Comparison of ENCODE assay signal across 8 mouse cellular contexts in genomic region chr17:34116736-34117370, GRCm38 (mm10). TPM values are rescaled to one million over a fixed set of nuclear protein-coding genes. Genes with fewer than 3 reads are reported as not detected.
DNase-seq lines count a peak whose midpoint lies in the region; ATAC-seq and TF ChIP-seq lines count a peak whose summit lies in the region.

No protein-coding gene starts in this region.

- no peak overlapping the region for H3K27ac ChIP-seq in left cerebral cortex, adult 2 months
- peak overlapping the region; percentile 69 for H3K27ac ChIP-seq in bone marrow macrophage, adult 2 months (ENCODE audit: insufficient read depth, low read depth, low read length)
- 0 out of 2 replicates have a peak overlapping the region, but pooled peaks have one; percentile 11 for H3K27ac ChIP-seq in heart, postnatal 0 days (ENCODE audit: low read depth)
- no peak overlapping the region for H3K27ac ChIP-seq in midbrain, embryonic 11.5 days (ENCODE audit: low read depth, low read length)

- TF ChIP-seq POLR2A in bone marrow macrophage, adult 2 months (IDR thresholded peaks at IDR 0.05; ENCODE audit: borderline replicate concordance, low read depth, low read length) = no peak

- intact Hi-C loops in left cerebral cortex, adult 2 months (cut with DNase I) = no loop called here
- intact Hi-C loops in left cerebral cortex, postnatal 36 days (cut with DNase I) = no loop called here

- peaks cover 64% of the 10 kb centered on the region for H3K36me3 ChIP-seq in heart, postnatal 0 days (replicated peaks; ENCODE audit: control insufficient read depth, insufficient read depth, low read length)
- H3K36me3 ChIP-seq in midbrain, embryonic 11.5 days (ENCODE audit: control insufficient read depth, insufficient read depth, low read length) = peaks cover 51% of the 10 kb centered on the region

- H3K9me3 ChIP-seq in heart, postnatal 0 days (replicated peaks; ENCODE audit: control insufficient read depth, low read length) = no peaks in the 10 kb centered on the region
- no peaks in the 10 kb centered on the region for H3K9me3 ChIP-seq in midbrain, embryonic 11.5 days (ENCODE audit: control insufficient read depth, low read length)

- peak overlapping the region; percentile 86 for H3K9ac ChIP-seq in heart, postnatal 0 days (replicated peaks; ENCODE audit: low read depth, low read length)
- peak overlapping the region; percentile 58 for H3K9ac ChIP-seq in midbrain, embryonic 11.5 days (ENCODE audit: low read length)

- H3K4me2 ChIP-seq in heart, postnatal 0 days (ENCODE audit: low read depth, low read length) = peak overlapping the region; percentile 82
- H3K4me2 ChIP-seq in midbrain, embryonic 11.5 days = peak overlapping the region; percentile 97

- TF ChIP-seq CTCF in left cerebral cortex, adult 2 months (IDR thresholded peaks at IDR 0.05) = no peak
- TF ChIP-seq CTCF in bone marrow macrophage, adult 2 months (IDR thresholded peaks at IDR 0.05; ENCODE audit: low read depth, low read length) = no peak
- TF ChIP-seq CTCF in heart, postnatal 0 days (IDR thresholded peaks at IDR 0.05; ENCODE audit: low read depth) = no peak

- H3K27me3 ChIP-seq in heart, postnatal 0 days (ENCODE audit: control insufficient read depth, insufficient read depth, low read length) = no peaks in the 10 kb centered on the region
- no peaks in the 10 kb centered on the region for H3K27me3 ChIP-seq in midbrain, embryonic 11.5 days (ENCODE audit: control insufficient read depth, insufficient read depth, low read length)

- peak overlapping the region; percentile 90 for H3K4me3 ChIP-seq in left cerebral cortex, adult 2 months
- peak overlapping the region; percentile 92 for H3K4me3 ChIP-seq in bone marrow macrophage, adult 2 months (ENCODE audit: insufficient read depth, low read length)
- peak overlapping the region; percentile 95 for H3K4me3 ChIP-seq in heart, postnatal 0 days (ENCODE audit: low read depth, low read length)
- peak overlapping the region; percentile 99 for H3K4me3 ChIP-seq in midbrain, embryonic 11.5 days (ENCODE audit: low read depth, low read length)

- H3K4me1 ChIP-seq in bone marrow macrophage, adult 2 months (ENCODE audit: control insufficient read depth, insufficient read depth, low read length) = peaks cover 22% of the 10 kb centered on the region
- peaks cover 9% of the 10 kb centered on the region; the same call in 1 of the 2 replicates for H3K4me1 ChIP-seq in heart, postnatal 0 days (ENCODE audit: control insufficient read depth, insufficient read depth)
- H3K4me1 ChIP-seq in midbrain, embryonic 11.5 days (ENCODE audit: control insufficient read depth, insufficient read depth, low read length) = peaks cover 11% of the 10 kb centered on the region

- no peak for ATAC-seq in heart, postnatal 0 days (ENCODE audit: insufficient read depth, low read depth)
- no peak for ATAC-seq in midbrain, embryonic 11.5 days (ENCODE audit: low FRiP score)
- ATAC-seq in megakaryocyte progenitor cell, adult 5-6 weeks (replicated peaks; ENCODE audit: poor library complexity) = no peak

- no peak for DNase-seq in left cerebral cortex, adult 2 months (ENCODE audit: extremely low spot score in 1 of 2, low spot score in 2 of 2)
- no peak for DNase-seq in left cerebral cortex, postnatal 36 days (ENCODE audit: low spot score in 2 of 2)
- DNase-seq in heart, postnatal 0 days (ENCODE audit: low spot score) = no peak
- DNase-seq in midbrain, embryonic 11.5 days (ENCODE audit: low spot score, missing footprints) = peak; percentile 83
- no peak for DNase-seq in gastrocnemius, postnatal 10 days
- no peak for DNase-seq in thymus, postnatal 14 days

- 23% methylated on average over 7 of the region's 7 CpGs for WGBS in heart, postnatal 0 days
- 51% methylated on average over 7 of the region's 7 CpGs for WGBS in midbrain, embryonic 11.5 days

- no peak for TF ChIP-seq EP300 in heart, postnatal 0 days (IDR thresholded peaks at IDR 0.05; ENCODE audit: low read depth)

RNA-seq across cellular contexts. Expression of gene H2-DMa, which starts 2.5 kb away (rescaled TPM):
- 10 to 100 TPM; 23.3 to 28.2 TPM for total RNA-seq in left cerebral cortex, adult 2 months (2021)
- 10 to 100 TPM; 26.1 to 28.5 TPM for total RNA-seq in left cerebral cortex, postnatal 36 days (2021)
- 206 and 214 TPM in 2 replicates for polyA plus RNA-seq in bone marrow macrophage, adult 2 months (2012; ENCODE audit: insufficient read depth, insufficient read length, missing spikeins)
- 2.6 and 7.2 TPM in 2 replicates for total RNA-seq in heart, postnatal 0 days (2014; rRNA removed; ENCODE audit: low replicate concordance)
- 4.2 and 4.6 TPM in 2 replicates for polyA plus RNA-seq in heart, postnatal 0 days (2015; fragmentation: Nextera tagmentation; extraction: Ambion mirVana)
- 8.0 and 9.5 TPM in 2 replicates for polyA plus RNA-seq in midbrain, embryonic 11.5 days (2014; fragmentation: Nextera tagmentation; extraction: Ambion mirVana)
- 72.0 and 74.5 TPM in 2 replicates for total RNA-seq in megakaryocyte progenitor cell, adult 5-6 weeks (2015)
- total RNA-seq in megakaryocyte progenitor cell, adult 5-6 weeks (2017) = 56.5 and 61.1 TPM in 2 replicates
- total RNA-seq in gastrocnemius, postnatal 10 days (2021) = 1 to 10 TPM; 4.6 to 6.1 TPM

RNA-seq across cellular contexts. Expression of gene Brd2, which starts 5.6 kb away (rescaled TPM):
- total RNA-seq in left cerebral cortex, adult 2 months (2021) = 100 to 1,000 TPM; 177 to 179 TPM
- total RNA-seq in left cerebral cortex, postnatal 36 days (2021) = 100 to 1,000 TPM; 183 to 189 TPM
- polyA plus RNA-seq in bone marrow macrophage, adult 2 months (2012; ENCODE audit: insufficient read depth, insufficient read length, missing spikeins) = 156 and 185 TPM in 2 replicates
- total RNA-seq in heart, postnatal 0 days (2014; rRNA removed; ENCODE audit: low replicate concordance) = 83.2 and 87.5 TPM in 2 replicates
- polyA plus RNA-seq in heart, postnatal 0 days (2015; fragmentation: Nextera tagmentation; extraction: Ambion mirVana) = 33.4 and 38.4 TPM in 2 replicates
- 98.7 and 99.2 TPM in 2 replicates for polyA plus RNA-seq in midbrain, embryonic 11.5 days (2014; fragmentation: Nextera tagmentation; extraction: Ambion mirVana)
- total RNA-seq in megakaryocyte progenitor cell, adult 5-6 weeks (2015) = 269 and 306 TPM in 2 replicates
- total RNA-seq in megakaryocyte progenitor cell, adult 5-6 weeks (2017) = 260 and 284 TPM in 2 replicates
- 100 to 1,000 TPM in 1 of 2 experiments, 10 to 100 TPM in 1; 91.9 to 114 TPM for total RNA-seq in gastrocnemius, postnatal 10 days (2021)

RNA-seq across cellular contexts. Expression of gene H2-Oa, which starts 24.7 kb away (rescaled TPM):
- total RNA-seq in left cerebral cortex, adult 2 months (2021) = under 1 TPM in 1 of 2 experiments, not detected in 1; 0.47 TPM
- total RNA-seq in left cerebral cortex, postnatal 36 days (2021) = under 1 TPM in 1 of 2 experiments, not detected in 1; 0.79 TPM
- 0.88 TPM in 1 of 2 replicates, not detected in the other for polyA plus RNA-seq in bone marrow macrophage, adult 2 months (2012; ENCODE audit: insufficient read depth, insufficient read length, missing spikeins)
- total RNA-seq in heart, postnatal 0 days (2014; rRNA removed; ENCODE audit: low replicate concordance) = not detected in 2 replicates
- polyA plus RNA-seq in heart, postnatal 0 days (2015; fragmentation: Nextera tagmentation; extraction: Ambion mirVana) = not detected in 2 replicates
- polyA plus RNA-seq in midbrain, embryonic 11.5 days (2014; fragmentation: Nextera tagmentation; extraction: Ambion mirVana) = 0.19 and 0.33 TPM in 2 replicates
- total RNA-seq in megakaryocyte progenitor cell, adult 5-6 weeks (2015) = 7.7 and 9.6 TPM in 2 replicates
- total RNA-seq in megakaryocyte progenitor cell, adult 5-6 weeks (2017) = 2.7 TPM in 2 replicates
- not detected for total RNA-seq in gastrocnemius, postnatal 10 days (2021)

RNA-seq across cellular contexts. Expression of gene H2-DMb2, which starts 26.3 kb away (rescaled TPM):
- under 1 TPM; 0.56 to 0.59 TPM for total RNA-seq in left cerebral cortex, adult 2 months (2021)
- under 1 TPM; 0.59 to 0.93 TPM for total RNA-seq in left cerebral cortex, postnatal 36 days (2021)
- 3.0 and 4.9 TPM in 2 replicates for polyA plus RNA-seq in bone marrow macrophage, adult 2 months (2012; ENCODE audit: insufficient read depth, insufficient read length, missing spikeins)
- 1.5 TPM in 1 of 2 replicates, not detected in the other for total RNA-seq in heart, postnatal 0 days (2014; rRNA removed; ENCODE audit: low replicate concordance)
- 0.33 and 0.38 TPM in 2 replicates for polyA plus RNA-seq in heart, postnatal 0 days (2015; fragmentation: Nextera tagmentation; extraction: Ambion mirVana)
- polyA plus RNA-seq in midbrain, embryonic 11.5 days (2014; fragmentation: Nextera tagmentation; extraction: Ambion mirVana) = not detected in 2 replicates
- total RNA-seq in megakaryocyte progenitor cell, adult 5-6 weeks (2015) = 3.9 and 5.8 TPM in 2 replicates
- 6.7 and 8.5 TPM in 2 replicates for total RNA-seq in megakaryocyte progenitor cell, adult 5-6 weeks (2017)
- total RNA-seq in gastrocnemius, postnatal 10 days (2021) = under 1 TPM; 0.25 to 0.61 TPM

RNA-seq across cellular contexts. Expression of gene H2-DMb1, which starts 36.0 kb away (rescaled TPM):
- 1 to 10 TPM; 1.1 to 1.7 TPM for total RNA-seq in left cerebral cortex, adult 2 months (2021)
- total RNA-seq in left cerebral cortex, postnatal 36 days (2021) = 1 to 10 TPM in 1 of 2 experiments, under 1 TPM in 1; 0.94 to 1.1 TPM
- 232 and 258 TPM in 2 replicates for polyA plus RNA-seq in bone marrow macrophage, adult 2 months (2012; ENCODE audit: insufficient read depth, insufficient read length, missing spikeins)
- 0.19 TPM in 1 of 2 replicates, not detected in the other for total RNA-seq in heart, postnatal 0 days (2014; rRNA removed; ENCODE audit: low replicate concordance)
- 0.65 and 0.90 TPM in 2 replicates for polyA plus RNA-seq in heart, postnatal 0 days (2015; fragmentation: Nextera tagmentation; extraction: Ambion mirVana)
- 0.25 and 0.38 TPM in 2 replicates for polyA plus RNA-seq in midbrain, embryonic 11.5 days (2014; fragmentation: Nextera tagmentation; extraction: Ambion mirVana)
- 36.2 and 39.4 TPM in 2 replicates for total RNA-seq in megakaryocyte progenitor cell, adult 5-6 weeks (2015)
- 47.0 and 60.3 TPM in 2 replicates for total RNA-seq in megakaryocyte progenitor cell, adult 5-6 weeks (2017)
- 1 to 10 TPM; 1.4 to 1.8 TPM for total RNA-seq in gastrocnemius, postnatal 10 days (2021)

Comparison
In these comparisons a context has a peak if more than half of its experiments do, and no peak if none do; other contexts are left out.
1. H3K27ac ChIP-seq: peak in bone marrow macrophage, adult 2 months (single experiment) and heart, postnatal 0 days (single experiment); none in left cerebral cortex, adult 2 months (single experiment) and midbrain, embryonic 11.5 days (single experiment).
2. Peak in every context shown above with its lines, with median percentiles within 50 percentile points of each other: H3K4me3 ChIP-seq.